Mouse (Mus musculus) liver, postnatal 0 days (tissue): ENCODE data around the gene Bace1. TPM values are rescaled to one million over a fixed set of nuclear protein-coding genes. Genes with fewer than 3 reads are reported as not detected.

ENCODE experiments used
- ATAC-seq: fragments of 200-750 bp; cut with Nextera tagmentation; 2 replicates; pipeline ENCODE4 v1.8.0; 2017; ENCODE audit warnings: mild to moderate bottlenecking, moderate library complexity
- DNase-seq: peaks from one replicate; pipeline ENCODE4 v3.0.0-alpha.2; 2016
- H3K27ac ChIP-seq: fragments of 300-500 bp; sonication (generic); 2 replicates; pipeline ENCODE4 v1.5.1; 2014; ENCODE audit warnings: antibody characterized with exemption, moderate library complexity, mild to moderate bottlenecking, low read depth
- H3K27me3 ChIP-seq: fragments of 300-500 bp; sonication (generic); 2 replicates; pipeline ENCODE4 v1.6.1; 2014; ENCODE audit warnings: low read length, control low read depth, mixed read lengths; ENCODE audit not compliant: insufficient read depth
- H3K36me3 ChIP-seq: fragments of 300-500 bp; sonication (generic); replicated peaks from 2 replicates; pipeline ENCODE4 v1.6.1; 2014; ENCODE audit warnings: mild to moderate bottlenecking, control low read depth, low read length, moderate library complexity, mixed read lengths; ENCODE audit not compliant: insufficient read depth
- H3K4me1 ChIP-seq: fragments of 300-500 bp; sonication (generic); 2 replicates; pipeline ENCODE4 v1.6.1; 2014; ENCODE audit warnings: antibody characterized with exemption, mild to moderate bottlenecking, control low read depth; ENCODE audit not compliant: insufficient read depth
- H3K4me2 ChIP-seq: fragments of 300-500 bp; sonication (generic); 2 replicates; pipeline ENCODE4 v1.6.1; 2014; ENCODE audit warnings: low read depth, mild to moderate bottlenecking, low read length, moderate library complexity, mixed read lengths
- H3K4me3 ChIP-seq: fragments of 300-500 bp; sonication (generic); 2 replicates; pipeline ENCODE4 v1.5.1; 2014; ENCODE audit warnings: low read depth, low read length
- H3K9ac ChIP-seq: fragments of 300-500 bp; sonication (generic); replicated peaks from 2 replicates; pipeline ENCODE4 v1.6.1; 2014; ENCODE audit warnings: mild to moderate bottlenecking, moderate library complexity
- H3K9me3 ChIP-seq: fragments of 300-500 bp; sonication (generic); 2 replicates; pipeline ENCODE4 v1.6.1; 2016; ENCODE audit warnings: mild to moderate bottlenecking, control low read depth, low read length, mixed read lengths
- CTCF ChIP-seq: sonication (generic); IDR thresholded peaks from 2 replicates; pipeline ENCODE4 v1.5.1; 2016; ENCODE audit warnings: antibody characterized with exemption, low read depth
- EP300 ChIP-seq: IDR thresholded peaks from 2 replicates; pipeline ENCODE4 v1.6.1; 2016; ENCODE audit warnings: antibody characterized with exemption, low read depth, mild to moderate bottlenecking
- WGBS: fragments of 180-500 bp; shearing (Covaris S2); extraction: QIAGEN DNeasy Blood & Tissue Kit; methylation state at CpG from one replicate; pipeline ENCODE4 v1.1.7; 2014; ENCODE audit not compliant: insufficient replicate concordance; 5-methylcytosine and 5-hydroxymethylcytosine counted together
- polyA plus RNA-seq: library from polyadenylated mRNA; unstranded; fragments of >200 nt; fragmentation: Nextera tagmentation; extraction: Ambion mirVana; gene quantifications from 2 replicates; pipeline ENCODE4 v1.2.1, GENCODE M21; 2015

Gene Bace1
- polyA plus RNA-seq, 1 experiment from 2014 or later: 10.7 TPM

DNA sequence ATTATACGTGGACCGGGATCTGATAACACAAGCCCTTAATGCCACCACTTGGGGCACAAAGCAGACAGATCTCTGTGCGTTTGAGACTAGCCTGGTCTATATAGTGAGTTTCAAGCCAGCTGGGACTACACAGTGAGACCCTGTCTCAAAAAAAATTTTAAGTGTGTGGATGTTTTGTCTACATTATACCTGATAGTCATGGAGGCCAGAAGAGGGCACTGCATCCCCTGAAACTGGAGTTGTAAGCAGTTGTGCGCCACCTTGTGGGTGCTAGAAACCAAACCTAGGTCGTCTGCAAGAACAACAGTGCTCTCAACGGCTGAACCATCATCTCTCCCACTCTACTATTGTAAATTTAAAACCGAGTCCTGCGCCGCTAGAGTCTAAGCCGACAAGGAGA, 9.3 kb upstream of the Bace1 start:
- H3K9me3 ChIP-seq: peaks cover 6% of the 10 kb centered on the region
- H3K9ac ChIP-seq: no peak overlapping the region
- peak; percentile 33; the same call in 1 of the 2 replicates for ATAC-seq
- H3K4me3 ChIP-seq: peak overlapping the region; percentile 82
- WGBS: 35% methylated on average over 10 of the region's 10 CpGs
- H3K4me2 ChIP-seq: peak overlapping the region; percentile 89
- no peak for TF ChIP-seq EP300
- peak; percentile 95 for TF ChIP-seq CTCF
- peaks cover 3% of the 10 kb centered on the region for H3K4me1 ChIP-seq
- no peak overlapping the region for H3K27ac ChIP-seq
- no peaks in the 10 kb centered on the region for H3K36me3 ChIP-seq
- H3K27me3 ChIP-seq: no peaks in the 10 kb centered on the region
- peak; percentile 76 for DNase-seq

DNA sequence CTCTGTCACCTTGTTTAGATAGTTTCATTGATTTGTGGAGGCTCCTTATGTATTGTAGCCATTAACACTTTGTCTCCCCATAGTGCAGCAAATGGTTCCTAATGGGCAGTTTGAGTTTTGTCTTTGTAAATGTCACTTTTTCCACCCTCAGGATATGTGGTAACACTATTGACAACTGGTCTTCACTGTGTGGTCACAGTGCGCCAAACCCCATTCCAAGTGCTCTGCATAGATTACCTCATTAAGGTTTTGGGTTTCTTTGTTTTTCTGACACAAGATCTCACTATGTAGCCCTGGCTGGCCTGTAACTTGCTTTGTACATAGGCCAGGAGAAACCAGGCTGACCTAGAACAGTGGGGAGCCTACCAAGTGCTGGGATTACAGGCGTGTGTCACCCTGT, 5.5 kb upstream of the Bace1 start:
- Histone ChIP-seq H3K9me3 (peaks cover 6% of the 10 kb centered on the region), H3K4me3 (no peak overlapping the region), H3K36me3 (no peaks in the 10 kb centered on the region), H3K27me3 (no peaks in the 10 kb centered on the region), H3K27ac (no peak overlapping the region), H3K9ac (no peak overlapping the region), H3K4me2 (no peak overlapping the region), H3K4me1 (no peaks in the 10 kb centered on the region; the same call in none of the 2 replicates)
- DNase-seq: no peak
- TF ChIP-seq EP300 (no peak), CTCF (no peak)
- 81% methylated on average over 2 of the region's 2 CpGs for WGBS
- ATAC-seq: no peak

DNA sequence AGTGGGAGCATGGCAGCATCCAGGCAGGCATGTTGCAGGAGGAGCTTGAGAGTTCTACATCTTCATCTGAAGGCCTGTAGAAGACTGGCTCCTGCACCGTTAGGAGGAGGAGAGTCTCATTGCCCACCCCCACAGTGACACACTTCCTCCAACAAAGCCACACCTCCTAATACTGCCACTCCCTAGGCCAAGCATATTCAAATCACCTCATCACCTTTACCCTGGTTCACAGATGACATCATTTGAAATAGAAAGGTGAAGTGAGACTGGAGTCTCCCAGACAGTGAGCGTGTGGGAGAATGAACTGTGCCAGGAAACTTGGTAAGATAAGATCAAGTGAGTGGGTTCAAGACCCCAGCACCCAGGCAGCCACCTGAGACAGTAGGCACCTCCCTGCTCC, 4.9 kb upstream of the Bace1 start:
- WGBS: 80% methylated on average over 2 of the region's 2 CpGs
- no peaks in the 10 kb centered on the region for H3K36me3 ChIP-seq
- DNase-seq (no peak), ATAC-seq (no peak)
- no peak overlapping the region for H3K27ac ChIP-seq
- H3K9ac ChIP-seq: no peak overlapping the region
- no peak for TF ChIP-seq EP300
- no peak for TF ChIP-seq CTCF
- H3K27me3 ChIP-seq: no peaks in the 10 kb centered on the region
- no peak overlapping the region for H3K4me3 ChIP-seq
- H3K4me2 ChIP-seq: no peak overlapping the region
- no peaks in the 10 kb centered on the region; the same call in 1 of the 2 replicates for H3K4me1 ChIP-seq
- H3K9me3 ChIP-seq: peaks cover 6% of the 10 kb centered on the region

DNA sequence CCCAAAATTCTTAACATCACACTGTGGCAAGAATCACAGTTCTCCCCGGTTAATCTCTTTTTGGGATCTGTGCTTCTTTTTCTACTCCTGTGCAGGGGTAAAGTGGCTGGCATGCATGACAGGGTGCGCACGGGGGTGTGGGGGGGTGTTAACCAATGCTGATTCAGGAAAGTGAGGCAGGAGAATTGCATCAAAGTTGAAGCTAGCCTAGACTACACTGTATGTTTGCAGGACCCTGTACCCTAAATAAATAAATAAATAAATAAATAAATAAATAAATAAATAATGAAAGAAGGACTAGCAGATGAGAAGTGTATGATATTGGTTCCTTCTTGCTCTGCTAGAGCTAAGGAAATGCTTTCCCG, 329 bp upstream of the Bace1 start:
- H3K9ac ChIP-seq: no peak overlapping the region
- TF ChIP-seq CTCF: no peak
- no peak overlapping the region for H3K27ac ChIP-seq
- no peak for DNase-seq
- ATAC-seq: no peak
- no peaks in the 10 kb centered on the region for H3K27me3 ChIP-seq
- peaks cover 20% of the 10 kb centered on the region for H3K4me1 ChIP-seq
- WGBS: 27% methylated on average over 4 of the region's 4 CpGs
- no peaks in the 10 kb centered on the region for H3K9me3 ChIP-seq
- H3K4me2 ChIP-seq: peak overlapping the region; percentile 86
- H3K4me3 ChIP-seq: peak overlapping the region; percentile 75
- H3K36me3 ChIP-seq: no peaks in the 10 kb centered on the region

DNA sequence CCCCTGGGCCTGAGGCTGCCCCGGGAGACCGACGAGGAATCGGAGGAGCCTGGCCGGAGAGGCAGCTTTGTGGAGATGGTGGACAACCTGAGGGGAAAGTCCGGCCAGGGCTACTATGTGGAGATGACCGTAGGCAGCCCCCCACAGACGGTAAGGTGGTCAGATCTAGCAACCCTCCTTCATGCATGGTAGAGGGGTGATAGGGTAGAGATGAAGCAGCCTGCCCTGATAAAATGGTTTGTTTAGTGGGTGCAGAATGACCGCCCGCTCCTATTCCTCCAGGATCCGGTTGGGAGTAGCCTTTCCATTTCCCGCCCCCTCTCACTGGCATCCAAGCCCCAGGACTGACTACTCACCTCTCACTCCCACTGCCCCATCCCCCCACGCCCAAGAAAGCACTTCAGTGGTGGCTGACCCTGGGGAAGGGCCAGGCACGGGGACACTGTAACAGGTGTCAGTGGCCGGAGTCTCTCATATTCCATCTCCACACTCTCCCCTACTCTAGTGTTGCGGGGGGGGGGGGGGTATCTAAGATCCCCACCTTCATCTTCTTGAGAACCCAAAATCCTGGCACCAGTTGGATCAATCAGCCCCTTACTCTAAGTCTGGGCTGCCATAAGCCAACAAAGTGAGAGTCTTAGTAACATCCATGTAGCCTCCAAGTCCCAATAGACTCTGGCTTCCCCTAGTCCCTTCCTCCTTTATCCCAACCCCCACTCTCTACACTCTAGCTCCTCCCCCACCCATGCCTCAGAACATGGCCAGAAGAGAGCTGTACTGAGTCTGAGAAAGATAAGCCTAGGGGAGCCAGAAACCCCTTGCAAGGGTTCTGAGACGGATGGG, 980 bp downstream of the Bace1 start:
- Histone ChIP-seq H3K27ac (peak overlapping the region; percentile 67), H3K36me3 (no peaks in the 10 kb centered on the region), H3K9me3 (no peaks in the 10 kb centered on the region), H3K4me3 (peak overlapping the region; percentile 75), H3K4me1 (peaks cover 31% of the 10 kb centered on the region), H3K27me3 (no peaks in the 10 kb centered on the region), H3K9ac (peak overlapping the region; percentile 85), H3K4me2 (peak overlapping the region; percentile 86)
- DNase-seq (peak; percentile 39), ATAC-seq (peak; percentile 56)
- WGBS: 21% methylated on average over 16 of the region's 17 CpGs
- TF ChIP-seq CTCF: no peak
- no peak for TF ChIP-seq EP300

DNA sequence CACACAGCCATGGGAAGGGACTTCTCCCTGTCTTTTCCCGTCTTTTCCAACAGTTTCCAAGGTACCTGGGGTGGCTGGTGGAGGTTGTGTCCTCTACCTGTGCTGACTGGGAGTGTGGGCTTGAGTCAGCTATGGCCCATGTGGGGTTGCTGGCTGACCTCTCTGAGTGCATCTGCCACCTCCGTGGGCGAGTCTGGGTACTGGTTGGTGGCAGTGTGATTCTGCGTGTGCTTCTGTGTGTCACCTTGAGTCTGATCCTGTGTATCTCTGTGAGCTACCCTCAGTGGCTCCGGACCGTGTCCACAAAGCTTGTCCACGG, 1.6 kb downstream of the Bace1 start:
- DNase-seq (no peak), ATAC-seq (peak; percentile 48)
- no peaks in the 10 kb centered on the region for H3K36me3 ChIP-seq
- H3K27me3 ChIP-seq: no peaks in the 10 kb centered on the region
- H3K9me3 ChIP-seq: no peaks in the 10 kb centered on the region
- peak overlapping the region; percentile 86 for H3K4me2 ChIP-seq
- 52% methylated on average over 7 of the region's 7 CpGs for WGBS
- H3K27ac ChIP-seq: peak overlapping the region; percentile 36; the same call in 1 of the 2 replicates
- peak overlapping the region; percentile 75 for H3K4me3 ChIP-seq
- peaks cover 31% of the 10 kb centered on the region for H3K4me1 ChIP-seq
- peak overlapping the region; percentile 85 for H3K9ac ChIP-seq
- TF ChIP-seq EP300 (no peak), CTCF (no peak)
